Mouse (Mus musculus) cerebellum, adult 2 months (tissue): ENCODE results near the gene Hyou1. TPM values are rescaled to one million over a fixed set of nuclear protein-coding genes. Genes with fewer than 3 reads are reported as not detected.
"Not testable (repeated sequence)": the region's sequence is repeated elsewhere in the genome, so short reads cannot be mapped to it uniquely, and the experiment has no call there.

Experiments used
- DNase-seq, 2 experiments: peaks; one replicate each; pipeline ENCODE4 v3.0.0; 2021
- H3K27ac ChIP-seq: fragments of 200-500 bp; 2 replicates; pipeline ENCODE4 v1.5.1; 2012; ENCODE audit warnings: low read length, control low read depth, inconsistent platforms; ENCODE audit not compliant: insufficient read depth
- H3K27me3 ChIP-seq: fragments of 200-500 bp; 2 replicates; pipeline ENCODE4 v1.6.1; 2012; ENCODE audit warnings: inconsistent platforms, mild to moderate bottlenecking, low read length, moderate library complexity; ENCODE audit not compliant: control insufficient read depth, insufficient read depth
- H3K4me1 ChIP-seq: fragments of 200-500 bp; 2 replicates; pipeline ENCODE4 v1.6.1; 2011; ENCODE audit warnings: low read length; ENCODE audit not compliant: control insufficient read depth, insufficient read depth
- H3K4me3 ChIP-seq: fragments of 200-500 bp; replicated peaks from 2 replicates; pipeline ENCODE3; 2011; ENCODE audit warnings: mild to moderate bottlenecking, low read depth, low read length, control low read depth; ENCODE audit not compliant: insufficient read depth
- CTCF ChIP-seq: fragments of 200-500 bp; IDR thresholded peaks from 2 replicates; pipeline ENCODE4 v1.5.1; 2011; ENCODE audit warnings: low read depth, mild to moderate bottlenecking, control low read depth, low read length, moderate library complexity, borderline replicate concordance; ENCODE audit not compliant: insufficient read depth
- POLR2A ChIP-seq: fragments of 200-500 bp; IDR thresholded peaks from 2 replicates; pipeline ENCODE4 v1.6.1; 2011; ENCODE audit warnings: low read length, control low read depth, borderline replicate concordance; ENCODE audit not compliant: insufficient read depth
- WGBS: fragments of 180-500 bp; shearing (Covaris S2); methylation state at CpG from one replicate; pipeline ENCODE4 v1.1.7; 2018; 5-methylcytosine and 5-hydroxymethylcytosine counted together
- polyA plus RNA-seq: library from polyadenylated mRNA; depleted of rRNA; stranded (reverse); fragments of >200 nt; gene quantifications from 2 replicates; pipeline ENCODE4 v1.2.3, GENCODE M21; 2012

Gene Hyou1
- polyA plus RNA-seq, 1 experiment = 55.0 TPM

DNA sequence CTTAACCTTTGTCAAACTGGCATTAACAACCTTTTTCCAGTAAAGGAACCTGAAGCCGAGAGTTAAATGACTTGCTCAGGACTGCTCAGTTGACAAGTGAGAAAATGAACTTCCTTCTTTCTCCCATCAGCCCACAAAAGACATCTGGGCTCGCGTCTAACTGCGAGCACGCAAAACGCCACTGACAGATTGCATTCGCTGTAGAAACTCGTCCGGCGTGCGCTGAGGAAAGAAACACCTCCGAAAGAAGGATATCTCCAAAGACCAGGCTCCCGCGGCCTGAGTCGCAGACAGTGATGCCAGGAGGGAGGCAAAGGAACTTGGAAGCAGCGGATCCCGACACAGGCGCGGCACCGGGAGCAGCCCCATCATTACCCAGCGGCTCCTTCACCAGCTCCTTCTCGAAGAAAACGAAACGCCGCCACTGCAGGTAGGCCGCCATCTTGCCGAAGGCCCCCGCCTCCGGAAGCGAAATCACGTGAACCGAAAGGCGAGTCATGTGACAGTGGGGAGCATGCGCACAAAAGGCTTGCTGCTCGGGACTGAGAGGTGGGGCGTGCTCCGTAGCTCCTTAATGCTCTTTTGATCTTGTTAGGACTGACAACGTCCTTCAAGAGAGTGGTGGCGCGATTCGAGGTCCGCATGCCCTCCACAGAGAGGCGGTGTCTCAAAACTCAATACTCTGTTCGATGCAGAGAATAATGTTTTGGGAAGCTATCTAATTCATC lies 17.9 kb upstream of the Hyou1 start, which contains the start of gene Vps11:
Gene Vps11, minus strand, starts transcription at position 481 of the 728 bp plus-strand sequence.
- 0 out of 2 replicates have a peak, but pooled peaks cover 4% of the 10 kb centered on the region for H3K4me1 ChIP-seq
- peak within 1 kb of the TSS; percentile 92 for H3K4me3 ChIP-seq
- H3K27me3 ChIP-seq = no peaks in the 10 kb centered on the region
- TF ChIP-seq CTCF (no peak), POLR2A (peak; percentile 97)
- H3K27ac ChIP-seq = 0 out of 2 replicates have a peak within 1 kb of the TSS, but pooled peaks have one; percentile 21
- WGBS = under 1% methylated on average over 44 of the region's 44 CpGs
- DNase-seq = peak; percentile 92 to 94

DNA sequence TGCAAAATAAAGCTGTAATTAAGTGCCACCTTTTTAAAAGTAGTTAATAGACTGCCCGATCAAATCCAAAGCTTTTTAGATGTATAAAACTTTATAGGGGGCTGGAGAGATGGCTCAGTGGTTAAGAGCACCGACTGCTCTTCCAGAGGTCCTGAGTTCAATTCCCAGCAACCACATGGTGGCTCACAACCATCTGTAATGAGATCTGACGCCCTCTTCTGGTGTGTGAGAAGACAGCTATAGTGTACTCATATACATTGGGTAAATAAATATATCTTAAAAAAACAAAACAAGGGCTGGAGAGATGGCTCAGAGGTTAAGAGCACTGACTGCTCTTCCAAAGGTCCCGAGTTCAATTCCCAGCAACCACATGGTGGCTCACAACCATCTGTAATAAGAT lies 17.4 kb upstream of the Hyou1 start:
- not testable (repeated sequence) for H3K4me1 ChIP-seq, H3K27ac ChIP-seq, DNase-seq, H3K27me3 ChIP-seq
- WGBS = 41% methylated on average over 4 of the region's 4 CpGs
- H3K4me3 ChIP-seq = peak overlapping the region; percentile 92

- H3K4me3 ChIP-seq = no peak overlapping the region
- TF ChIP-seq POLR2A = no peak
- peak; percentile 33; the same call in 1 of the 2 replicates for TF ChIP-seq CTCF
- no peak overlapping the region for H3K27ac ChIP-seq
- H3K27me3 ChIP-seq = no peaks in the 10 kb centered on the region
- 59% methylated on average over 3 of the region's 3 CpGs for WGBS
- no peaks in the 10 kb centered on the region for H3K4me1 ChIP-seq
- DNase-seq = no peak
Measured at GRCm38 (mm10) chr9:44364480-44364879, 14.8 kb upstream of the Hyou1 start.

- Histone ChIP-seq H3K27me3 (no peaks in the 10 kb centered on the region), H3K4me1 (no peaks in the 10 kb centered on the region), H3K4me3 (no peak overlapping the region), H3K27ac (no peak overlapping the region)
- TF ChIP-seq POLR2A = no peak
- TF ChIP-seq CTCF = no peak
- DNase-seq = no peak
Measured at GRCm38 (mm10) chr9:44373386-44373785, 5.9 kb upstream of the Hyou1 start.

- TF ChIP-seq CTCF = no peak
- no peak for TF ChIP-seq POLR2A
- H3K27ac ChIP-seq = no peak overlapping the region
- no peaks in the 10 kb centered on the region for H3K4me1 ChIP-seq
- no peak overlapping the region for H3K4me3 ChIP-seq
- H3K27me3 ChIP-seq = no peaks in the 10 kb centered on the region
- WGBS = 81% methylated on average over 6 of the region's 6 CpGs
- no peak for DNase-seq
Measured at GRCm38 (mm10) chr9:44376141-44376540, 3.1 kb upstream of the Hyou1 start.

DNA sequence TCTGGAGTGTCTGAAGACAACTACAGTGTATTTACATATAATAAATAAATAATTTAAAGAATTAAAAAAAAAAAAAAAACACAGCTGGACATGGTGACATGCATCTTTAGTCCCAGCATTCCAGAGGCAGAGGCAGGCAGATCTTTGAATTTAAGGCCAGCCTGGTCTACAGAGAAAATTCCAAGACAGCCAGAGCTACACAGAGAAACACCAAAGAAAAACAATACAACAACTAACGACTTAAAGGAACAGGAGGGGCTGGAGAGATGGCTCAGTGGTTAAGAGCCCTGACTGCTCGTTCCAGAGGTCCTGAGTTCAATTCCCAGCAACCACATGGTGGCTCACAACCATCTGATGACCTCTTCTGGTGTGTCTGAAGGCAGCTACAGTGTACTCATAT lies 2.0 kb upstream of the Hyou1 start:
- H3K27me3 ChIP-seq, H3K27ac ChIP-seq, DNase-seq, H3K4me3 ChIP-seq, H3K4me1 ChIP-seq: not testable (repeated sequence)
- 77% methylated on average over 2 of the region's 2 CpGs for whole genome bisulfite sequencing

GRCm38 (mm10) chr9:44378153-44378730 lies 1.0 kb upstream of the Hyou1 start:
- no peak for DNase-seq
- Histone ChIP-seq H3K27me3 (no peaks in the 10 kb centered on the region), H3K27ac (no peak overlapping the region), H3K4me3 (no peak overlapping the region), H3K4me1 (no peaks in the 10 kb centered on the region)
- WGBS = 87% methylated on average over 5 of the region's 5 CpGs
- TF ChIP-seq CTCF (no peak), POLR2A (no peak)

DNA sequence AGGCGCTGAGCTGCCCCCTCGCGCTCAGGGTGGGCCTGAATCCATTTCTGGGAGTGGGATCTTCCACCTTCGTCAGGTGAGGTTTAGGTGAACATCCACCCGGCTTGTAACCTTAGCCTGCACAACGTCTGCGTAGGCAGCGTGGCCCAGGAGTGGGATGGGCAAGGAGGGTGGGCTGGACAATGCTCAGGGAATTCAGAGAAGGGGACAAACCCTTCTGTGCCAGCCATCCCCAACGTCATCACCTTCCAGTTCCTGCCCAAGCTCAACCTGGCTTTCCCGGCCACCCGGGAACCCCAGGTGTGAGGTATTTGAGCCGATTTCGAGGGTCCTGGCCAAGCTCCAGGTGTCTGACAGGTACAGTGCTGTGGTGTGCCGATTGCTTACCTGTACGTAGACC lies 572 bp downstream of the Hyou1 start:
- WGBS = 4% methylated on average over 15 of the region's 15 CpGs
- Histone ChIP-seq H3K4me3 (peak overlapping the region; percentile 79), H3K27ac (peak overlapping the region; percentile 9; the same call in 1 of the 2 replicates), H3K4me1 (no peaks in the 10 kb centered on the region), H3K27me3 (no peaks in the 10 kb centered on the region)
- peak in 1 of 2 experiments; percentile 47 for DNase-seq
- TF ChIP-seq POLR2A = no peak
- no peak for TF ChIP-seq CTCF
